Comparison of ENCODE assay signal across 8 mouse cellular contexts in genomic region chr10:3572723-3573649, GRCm38 (mm10). TPM values are rescaled to one million over a fixed set of nuclear protein-coding genes. Genes with fewer than 3 reads are reported as not detected.
DNase-seq lines count a peak whose midpoint lies in the region; ATAC-seq and TF ChIP-seq lines count a peak whose summit lies in the region.

No protein-coding gene starts in this region.

- peak; percentile 85 for TF ChIP-seq EP300 in heart, adult 2 months (IDR thresholded peaks at IDR 0.05; ENCODE audit: insufficient read depth, low read depth, low read length)

- no peak overlapping the region for H3K4me2 ChIP-seq in liver, embryonic 11.5 days
- no peak overlapping the region for H3K4me2 ChIP-seq in kidney, embryonic 15.5 days

- H3K9ac ChIP-seq in liver, adult 2 months (ENCODE audit: low read depth, low read length), result no peak overlapping the region
- H3K9ac ChIP-seq in liver, embryonic 11.5 days (ENCODE audit: low read depth, low read length), result no peak overlapping the region
- no peak overlapping the region for H3K9ac ChIP-seq in heart, adult 2 months (ENCODE audit: low read depth, low read length)
- no peak overlapping the region for H3K9ac ChIP-seq in kidney, embryonic 15.5 days

- ATAC-seq in liver, embryonic 11.5 days (replicated peaks; ENCODE audit: low FRiP score), result no peak
- ATAC-seq in kidney, embryonic 15.5 days (replicated peaks; ENCODE audit: low FRiP score), result peak; percentile 85

- H3K27me3 ChIP-seq in liver, adult 2 months (ENCODE audit: control insufficient read depth, insufficient read depth, low read length), result no peaks in the 10 kb centered on the region
- no peaks in the 10 kb centered on the region for H3K27me3 ChIP-seq in liver, embryonic 11.5 days (replicated peaks; ENCODE audit: control insufficient read depth, insufficient read depth, low read length)
- no peaks in the 10 kb centered on the region for H3K27me3 ChIP-seq in heart, adult 2 months (ENCODE audit: control insufficient read depth, insufficient read depth, low read length)
- H3K27me3 ChIP-seq in kidney, embryonic 15.5 days, result no peaks in the 10 kb centered on the region

- peak; percentile 58 for DNase-seq in liver, adult 2 months (ENCODE audit: extremely low read depth, low read depth, low spot score)
- DNase-seq in liver, embryonic 11.5 days (ENCODE audit: low spot score), result no peak
- peak; percentile 84 for DNase-seq in embryo, embryonic 10 days (ENCODE audit: low spot score)
- DNase-seq in heart, adult 2 months, result peak; percentile 42 to 62
- DNase-seq in lung, adult 18-20 months, result peak; percentile 42 to 69
- DNase-seq in spleen, postnatal 10 days (ENCODE audit: low spot score in 2 of 2), result no peak

- WGBS in liver, adult 2 months, result 55% methylated on average over 10 of the region's 10 CpGs
- 59% methylated on average over 10 of the region's 10 CpGs for WGBS in liver, embryonic 11.5 days
- 46% methylated on average over 10 of the region's 10 CpGs for WGBS in heart, adult 2 months
- WGBS in kidney, embryonic 15.5 days, result 64% methylated on average over 10 of the region's 10 CpGs
- WGBS in olfactory bulb, adult 2 months, result 64% methylated on average over 10 of the region's 10 CpGs

- intact Hi-C loops in heart, adult 2 months (cut with DNase I), result loop anchor here (1.0 to 5.0 kb wide), 3 partner anchors 167 to 371 kb away; partner anchors contain the start of gene Plekhg1

- no peaks in the 10 kb centered on the region for H3K79me2 ChIP-seq in liver, adult 2 months (ENCODE audit: control insufficient read depth, insufficient read depth, low read length)
- H3K79me2 ChIP-seq in heart, adult 2 months (replicated peaks; ENCODE audit: control insufficient read depth, insufficient read depth, low read length), result no peaks in the 10 kb centered on the region

- no peaks in the 10 kb centered on the region for H3K36me3 ChIP-seq in liver, adult 2 months (ENCODE audit: control insufficient read depth, insufficient read depth, low read length)
- H3K36me3 ChIP-seq in liver, embryonic 11.5 days (ENCODE audit: control insufficient read depth, insufficient read depth, low read length), result no peaks in the 10 kb centered on the region
- H3K36me3 ChIP-seq in heart, adult 2 months (ENCODE audit: control insufficient read depth, insufficient read depth, low read length), result peaks cover 2% of the 10 kb centered on the region; the same call in 1 of the 2 replicates
- H3K36me3 ChIP-seq in kidney, embryonic 15.5 days, result no peaks in the 10 kb centered on the region

- no peaks in the 10 kb centered on the region for H3K4me1 ChIP-seq in liver, adult 2 months (ENCODE audit: control insufficient read depth, insufficient read depth, low read length)
- H3K4me1 ChIP-seq in liver, embryonic 11.5 days (replicated peaks; ENCODE audit: control insufficient read depth, insufficient read depth, low read length), result no peaks in the 10 kb centered on the region
- H3K4me1 ChIP-seq in heart, adult 2 months (ENCODE audit: control insufficient read depth, insufficient read depth, low read length), result peaks cover 6% of the 10 kb centered on the region; the same call in 1 of the 2 replicates
- H3K4me1 ChIP-seq in kidney, embryonic 15.5 days, result no peaks in the 10 kb centered on the region
- H3K4me1 ChIP-seq in olfactory bulb, adult 2 months (ENCODE audit: control insufficient read depth, insufficient read depth, low read length), result no peaks in the 10 kb centered on the region

- no peak overlapping the region for H3K4me3 ChIP-seq in liver, adult 2 months (ENCODE audit: insufficient read depth, low read depth, low read length)
- H3K4me3 ChIP-seq in liver, embryonic 11.5 days (ENCODE audit: low read depth, low read length), result no peak overlapping the region
- H3K4me3 ChIP-seq in heart, adult 2 months, result no peak overlapping the region
- H3K4me3 ChIP-seq in kidney, embryonic 15.5 days (replicated peaks), result no peak overlapping the region
- H3K4me3 ChIP-seq in olfactory bulb, adult 2 months (ENCODE audit: insufficient read depth, low read depth, low read length), result no peak overlapping the region

- peak; percentile 55 for TF ChIP-seq CTCF in liver, adult 2 months (IDR thresholded peaks at IDR 0.05; ENCODE audit: low read depth, low read length)
- peak; percentile 93 for TF ChIP-seq CTCF in heart, adult 2 months (IDR thresholded peaks at IDR 0.05)
- TF ChIP-seq CTCF in olfactory bulb, adult 2 months (IDR thresholded peaks at IDR 0.05; ENCODE audit: insufficient read depth, low read depth, low read length), result peak; percentile 25; the same call in 1 of the 2 replicates

- no peak for TF ChIP-seq POLR2A in liver, adult 2 months (IDR thresholded peaks at IDR 0.05; ENCODE audit: extremely low read depth, insufficient read depth, low read length)
- TF ChIP-seq POLR2A in heart, adult 2 months (IDR thresholded peaks at IDR 0.05; ENCODE audit: insufficient read depth, low read depth, low read length), result no peak
- TF ChIP-seq POLR2A in olfactory bulb, adult 2 months (IDR thresholded peaks at IDR 0.05; ENCODE audit: insufficient read depth, low read depth, low read length), result no peak

- no peak overlapping the region for H3K27ac ChIP-seq in liver, adult 2 months (replicated peaks; ENCODE audit: insufficient read depth, low read depth, low read length)
- no peak overlapping the region for H3K27ac ChIP-seq in liver, embryonic 11.5 days (ENCODE audit: low read depth, low read length)
- no peak overlapping the region for H3K27ac ChIP-seq in heart, adult 2 months
- H3K27ac ChIP-seq in kidney, embryonic 15.5 days, result no peak overlapping the region
- H3K27ac ChIP-seq in olfactory bulb, adult 2 months (ENCODE audit: insufficient read depth, low read depth, low read length), result no peak overlapping the region

- no peaks in the 10 kb centered on the region for H3K9me3 ChIP-seq in liver, embryonic 11.5 days (ENCODE audit: control insufficient read depth, low read length)
- no peaks in the 10 kb centered on the region for H3K9me3 ChIP-seq in kidney, embryonic 15.5 days (replicated peaks)

RNA-seq across cellular contexts. Expression of gene Iyd, which starts 32.9 kb away (rescaled TPM):
- 96.9 and 112 TPM in 2 replicates for total RNA-seq in liver, adult 2 months (2014; rRNA removed)
- 47.7 and 49.9 TPM in 2 replicates for polyA plus RNA-seq in liver, adult 2 months (2012; rRNA removed)
- polyA plus RNA-seq in liver, embryonic 11.5 days (2014; fragmentation: Nextera tagmentation; extraction: Ambion mirVana), result 3.6 and 4.0 TPM in 2 replicates
- total RNA-seq in heart, adult 2 months (2021), result not detected
- 0.26 TPM in 1 of 2 replicates, not detected in the other for polyA plus RNA-seq in heart, adult 2 months (2012; rRNA removed)
- polyA plus RNA-seq in kidney, embryonic 15.5 days (2015; fragmentation: Nextera tagmentation; extraction: Ambion mirVana), result 5.1 and 5.2 TPM in 2 replicates
- polyA plus RNA-seq in olfactory bulb, adult 2 months (2012; ENCODE audit: insufficient read depth, insufficient read length, low replicate concordance, missing spikeins), result not detected in 2 replicates

Comparison
In these comparisons a context has a peak if more than half of its experiments do, and no peak if none do; other contexts are left out.
1. DNase-seq: peak in liver, adult 2 months (single experiment), embryo, embryonic 10 days (single experiment), heart, adult 2 months (2 of 2) and lung, adult 18-20 months (2 of 2); none in liver, embryonic 11.5 days (single experiment) and spleen, postnatal 10 days (0 of 2).
2. CTCF ChIP-seq: peak in every context shown above with its lines; median percentile 93 in heart, adult 2 months; 55 in liver, adult 2 months; 25 in olfactory bulb, adult 2 months.